Mouse (Mus musculus): ENCODE data around the gene Bhlha15.

Gene Bhlha15

DNA sequence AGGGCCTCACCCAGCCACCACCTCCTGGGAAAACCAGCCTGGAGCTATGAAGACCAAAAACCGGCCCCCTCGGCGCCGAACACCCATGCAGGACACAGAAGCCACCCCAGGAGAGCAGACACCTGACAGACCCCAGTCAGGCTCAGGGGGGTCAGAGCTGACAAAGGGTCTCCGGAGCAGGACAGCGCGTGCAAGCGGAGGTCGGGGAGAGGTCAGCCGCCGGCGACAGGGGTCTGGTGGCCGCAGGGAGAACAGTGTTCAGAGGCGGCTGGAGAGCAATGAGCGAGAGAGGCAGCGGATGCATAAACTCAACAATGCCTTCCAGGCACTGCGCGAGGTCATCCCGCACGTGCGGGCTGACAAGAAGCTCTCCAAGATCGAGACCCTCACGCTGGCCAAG, 940 bp downstream of the Bhlha15 start:
- DNase-seq, result no peak

DNA sequence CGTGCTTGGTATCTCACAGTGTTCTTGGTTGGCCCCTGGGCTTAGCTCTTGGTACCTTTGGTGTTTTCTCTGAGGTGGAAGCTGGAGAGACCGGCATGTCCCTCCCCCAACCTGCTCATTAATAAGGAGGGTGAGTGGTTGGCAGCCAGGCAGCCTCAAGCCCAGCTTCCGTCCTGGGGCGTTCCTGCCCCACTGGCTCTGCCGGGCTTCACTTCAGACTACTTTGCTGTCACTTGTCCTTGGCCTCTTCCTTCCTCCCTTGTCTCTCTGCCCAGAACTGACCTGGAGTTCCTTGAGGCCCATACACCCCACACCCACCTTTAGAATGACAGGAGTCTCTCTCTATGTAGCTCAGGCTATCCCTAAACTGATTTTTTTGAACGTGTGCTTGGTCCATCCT, 2.6 kb downstream of the Bhlha15 start:
- DNase-seq, result no peak

GRCm38 (mm10) chr5:144194416-144194815, 4.3 kb downstream of the Bhlha15 start:
- DNase-seq, result no peak

- DNase-seq, result peak in 1 of 2 experiments; percentile 58
Observed at GRCm38 (mm10) chr5:144195567-144195966, 5.5 kb downstream of the Bhlha15 start.

GRCm38 (mm10) chr5:144200616-144201015, 10.5 kb downstream of the Bhlha15 start:
- DNase-seq, result peak in 1 of 2 experiments; percentile 60

DNA sequence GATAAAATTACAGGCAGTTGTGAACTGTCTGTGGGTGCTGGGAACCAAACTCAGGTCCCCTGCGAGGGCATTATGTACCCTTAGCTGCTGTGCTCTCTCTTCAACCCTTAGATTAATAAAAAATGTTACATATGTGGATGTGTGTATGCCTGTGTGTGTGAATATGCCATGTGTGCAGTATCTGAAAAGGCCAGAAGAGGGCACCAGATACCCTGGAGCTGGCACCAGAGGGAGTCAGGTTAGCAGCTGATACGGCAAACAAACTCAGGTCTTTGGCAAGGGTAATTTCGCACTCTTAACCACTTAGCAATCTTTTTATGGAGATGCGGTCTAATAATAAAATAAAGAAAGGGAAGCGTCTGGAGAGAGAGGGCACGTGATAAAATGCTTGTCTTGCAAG, 12.3 kb downstream of the Bhlha15 start:
- DNase-seq, result peak in 1 of 2 experiments; percentile 33

GRCm38 (mm10) chr5:144203398-144203959, 13.4 kb downstream of the Bhlha15 start:
- peak; percentile 64 to 70 for DNase-seq

DNA sequence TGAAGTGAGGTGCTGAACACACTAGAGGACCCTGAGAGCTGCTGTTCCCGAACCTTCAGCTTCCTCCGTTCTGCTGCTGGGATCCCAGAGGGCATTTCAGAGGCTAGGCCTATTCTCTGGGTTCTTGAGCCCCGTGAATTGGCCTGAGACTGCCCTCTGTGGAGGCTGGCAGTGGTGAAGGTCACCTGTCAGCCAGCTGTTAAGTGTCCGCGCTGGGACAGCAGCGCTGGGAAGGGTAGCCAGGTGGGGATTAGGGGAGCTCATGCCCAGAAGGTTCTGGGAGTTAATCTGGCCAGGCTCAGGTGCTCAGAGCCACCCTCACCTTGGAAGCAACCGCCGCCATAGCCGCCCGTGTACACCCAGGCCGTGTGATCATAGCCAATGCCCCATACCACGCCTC, 14.2 kb downstream of the Bhlha15 start:
- DNase-seq, result peak in 1 of 2 experiments; percentile 36

DNA sequence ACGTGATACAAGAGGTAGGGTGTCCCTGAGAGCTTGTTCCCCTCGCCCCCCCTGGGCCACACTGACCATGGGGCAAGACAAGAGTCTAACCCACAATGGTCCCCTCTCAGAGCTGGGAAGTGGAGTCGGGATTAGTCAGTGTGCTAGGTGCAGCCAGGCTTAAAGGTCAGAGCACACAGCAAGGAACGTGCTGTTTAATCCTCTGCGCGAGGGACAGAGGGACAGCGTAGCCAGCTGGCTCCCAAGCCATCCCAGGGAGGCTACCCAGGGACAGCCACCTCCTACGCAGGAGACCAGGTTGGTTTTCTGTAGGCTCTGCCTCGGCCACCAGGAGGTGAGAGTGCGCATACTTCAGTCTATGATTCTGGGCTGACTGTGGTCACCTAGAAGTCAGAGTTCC, 14.8 kb downstream of the Bhlha15 start:
- DNase-seq, result peak in 1 of 2 experiments; percentile 60

DNA sequence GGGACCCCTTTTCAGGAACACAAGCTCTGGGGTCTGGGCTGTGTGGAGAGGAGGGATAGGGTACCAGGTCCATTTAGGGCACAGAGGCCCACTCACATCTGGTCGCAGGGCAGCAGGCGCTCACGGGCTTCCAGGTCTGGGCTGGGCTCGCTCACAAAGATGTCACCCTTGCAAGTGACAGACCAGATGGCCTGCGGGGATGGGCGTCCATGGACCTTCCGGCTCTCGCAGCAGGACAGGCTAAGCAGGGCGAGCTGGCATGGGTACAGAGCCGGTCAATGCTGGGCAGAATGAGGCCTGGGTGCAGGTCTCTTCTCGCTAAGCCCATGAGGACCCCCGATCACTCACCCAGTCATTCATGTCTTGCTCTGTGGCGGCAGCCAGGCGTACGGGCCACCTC, 16.0 kb downstream of the Bhlha15 start:
- DNase-seq, result peak; percentile 55 to 71

GRCm38 (mm10) chr5:144207478-144207877, 17.4 kb downstream of the Bhlha15 start:
- DNase-seq, result peak; percentile 70 to 78

DNA sequence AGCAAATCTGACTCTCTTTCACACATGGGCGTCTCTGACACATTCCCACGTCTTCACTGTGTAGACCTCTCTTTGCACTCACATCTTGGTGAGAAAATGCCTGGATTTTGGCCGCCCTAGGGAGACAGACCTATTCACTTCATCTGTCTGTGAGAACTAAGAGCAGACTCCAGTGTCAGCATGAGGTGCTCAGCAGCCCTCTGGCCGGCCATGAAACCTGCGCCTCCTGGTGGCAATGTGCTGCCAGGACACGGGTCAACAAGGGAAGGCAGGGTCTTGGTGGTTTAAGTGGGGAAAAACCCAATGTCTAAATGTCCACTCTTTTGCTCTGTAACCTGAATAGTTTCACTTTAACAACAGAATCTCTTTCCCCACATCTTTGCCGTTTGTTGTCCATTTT, 24.4 kb downstream of the Bhlha15 start:
- DNase-seq, result peak; percentile 69 to 83

- DNase-seq, result no peak
Observed at GRCm38 (mm10) chr5:144215992-144216391, 25.9 kb downstream of the Bhlha15 start.

- DNase-seq, result no peak
Observed at GRCm38 (mm10) chr5:144218061-144218460, 28.0 kb downstream of the Bhlha15 start.

- DNase-seq, result peak in 1 of 2 experiments; percentile 50
Observed at GRCm38 (mm10) chr5:144219306-144219705, 29.2 kb downstream of the Bhlha15 start.

GRCm38 (mm10) chr5:144219936-144220335, 29.9 kb downstream of the Bhlha15 start:
- no peak for DNase-seq

DNA sequence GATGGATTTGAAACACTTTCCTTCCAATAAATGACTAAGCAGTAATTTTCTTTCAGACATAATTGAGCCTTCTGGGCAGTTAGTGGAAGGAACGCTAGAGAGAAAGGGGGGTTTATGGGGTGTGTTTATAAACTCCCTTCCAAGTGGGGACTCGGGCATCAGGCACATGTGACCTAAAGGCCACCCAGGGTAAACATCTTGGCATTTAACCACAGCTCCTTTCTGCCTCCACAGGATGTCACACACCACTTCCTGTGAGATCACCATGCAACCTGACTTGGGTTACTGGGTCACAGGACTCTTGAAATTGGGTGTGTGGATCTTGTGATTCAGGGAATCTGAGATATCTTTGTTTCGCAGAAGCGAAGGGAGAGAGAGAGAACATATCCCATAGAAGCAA, 31.2 kb downstream of the Bhlha15 start:
- DNase-seq, result no peak

GRCm38 (mm10) chr5:144222811-144223502, 32.9 kb downstream of the Bhlha15 start:
- peak; percentile 87 to 93 for DNase-seq

- peak; percentile 96 to 98 for DNase-seq
Observed at GRCm38 (mm10) chr5:144223503-144223862, 33.4 kb downstream of the Bhlha15 start, which contains the start of gene Tecpr1. Gene Tecpr1, minus strand, starts transcription at chr5:144223615.

DNA sequence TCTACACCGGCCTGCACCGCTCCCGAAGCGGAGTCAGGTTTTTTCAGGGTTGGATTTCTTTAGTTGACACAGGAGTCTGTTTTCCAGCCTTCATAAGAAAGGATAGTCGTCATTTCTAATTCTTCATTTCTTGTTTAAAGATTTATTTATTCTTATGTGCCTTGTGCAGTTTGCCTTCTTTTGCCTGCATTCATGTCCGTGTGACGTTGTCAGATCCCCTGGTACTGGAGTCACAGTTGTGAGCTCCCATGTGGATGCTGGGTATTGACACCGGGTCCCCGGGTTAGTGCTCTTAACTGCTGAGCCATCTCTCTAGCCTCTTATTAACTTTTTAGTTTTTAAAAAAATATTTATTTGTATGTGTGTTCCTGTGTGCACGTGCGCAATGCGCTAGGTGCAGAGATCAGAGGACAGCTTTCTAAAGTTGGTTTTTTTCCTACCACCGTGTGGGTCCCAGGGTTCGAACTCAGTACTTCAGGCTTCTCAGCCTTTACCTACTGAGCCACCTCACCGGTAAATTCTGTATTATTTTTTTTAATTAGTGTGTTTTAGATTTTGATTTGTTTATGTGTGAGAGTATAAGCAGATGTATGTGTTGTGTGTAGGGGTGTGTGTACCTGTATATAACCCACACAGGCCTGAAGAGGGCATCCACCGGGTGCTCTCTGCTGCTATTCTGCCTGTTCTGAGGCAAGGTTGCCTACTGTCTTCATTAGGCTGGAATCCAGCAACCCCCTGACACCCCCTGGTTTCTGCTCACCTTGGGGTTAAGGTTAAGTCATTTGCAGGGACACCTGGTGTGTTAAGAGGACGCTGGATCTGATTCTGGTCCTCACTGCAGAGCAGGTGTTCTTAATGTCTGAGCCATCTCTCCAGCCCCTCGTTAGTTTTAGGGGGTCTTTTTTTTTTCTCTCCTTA, 34.1 kb downstream of the Bhlha15 start:
- DNase-seq, result peak in 1 of 2 experiments; percentile 43

DNA sequence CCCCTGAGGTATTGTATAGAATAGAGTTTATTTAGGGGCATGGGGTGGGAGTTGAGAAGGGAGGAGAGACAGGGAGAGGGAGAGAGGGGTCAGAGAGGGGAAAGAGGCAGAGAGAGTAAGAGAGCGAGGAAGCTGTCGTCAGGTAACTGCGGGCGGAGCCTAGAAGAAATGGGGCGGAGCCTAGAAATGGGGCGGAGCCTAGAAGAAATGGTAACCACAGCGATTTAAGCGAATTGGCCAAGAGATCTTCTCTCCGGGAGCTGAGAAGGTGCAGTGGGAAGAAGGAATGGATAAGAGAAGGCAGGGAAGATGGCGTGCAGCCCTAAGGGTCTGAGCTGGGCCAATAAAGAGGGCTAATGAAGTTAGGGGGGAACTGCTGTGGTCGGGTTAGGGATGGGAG, 36.1 kb downstream of the Bhlha15 start:
- DNase-seq, result no peak

- no peak for DNase-seq
Observed at GRCm38 (mm10) chr5:144230216-144230615, 40.1 kb downstream of the Bhlha15 start.

GRCm38 (mm10) chr5:144231410-144231809, 41.3 kb downstream of the Bhlha15 start:
- DNase-seq, result no peak

All from cerebellum, postnatal 25 days (tissue).